12 mouse cellular contexts compared by ENCODE assay signal in the genomic region with DNA sequence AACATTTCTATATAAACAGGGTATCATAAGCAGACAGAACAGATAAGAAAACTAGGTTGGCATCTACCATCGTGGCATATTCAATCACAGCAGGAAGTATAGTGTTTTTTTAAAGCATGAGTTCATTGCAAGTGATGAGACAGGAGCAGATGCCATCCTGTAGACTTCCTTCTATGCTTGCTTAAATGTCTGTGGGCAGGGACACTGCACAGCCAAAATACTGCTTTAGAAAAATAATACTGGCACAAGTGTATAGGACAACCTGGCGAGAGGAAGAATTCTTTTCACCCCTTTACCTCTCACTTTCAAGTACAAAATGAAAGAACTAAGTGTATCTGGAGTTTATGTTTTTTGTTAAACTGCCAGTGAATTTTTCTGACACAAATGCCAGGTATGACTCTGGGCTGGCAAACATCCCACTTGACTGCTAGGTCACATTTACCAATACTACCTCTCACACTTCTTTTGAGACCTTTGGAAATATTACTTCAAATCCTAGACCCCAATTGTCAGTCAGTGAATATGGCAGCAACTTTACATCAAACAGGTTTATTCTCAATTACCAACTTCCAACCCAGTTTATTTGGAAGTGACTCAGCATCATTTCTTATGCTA.
"Had no signal": no experiment of that assay in that cellular context is flagged by ENCODE, and none has a peak within 500 bp of the region (broad histone marks: within the 10 kb centered on the region; RNA-seq: fewer than 3 reads in every experiment).

No protein-coding gene starts in this region.

- H3K36me3 ChIP-seq: limb, embryonic 13.5 days; midbrain, embryonic 13.5 days; neural tube, embryonic 15.5 days; stomach, embryonic 15.5 days had no signal

- H3K4me2 ChIP-seq: limb, embryonic 13.5 days; midbrain, embryonic 13.5 days; neural tube, embryonic 15.5 days; stomach, embryonic 15.5 days had no signal

- H3K27ac ChIP-seq: limb, embryonic 13.5 days; liver, embryonic 14.5 days; midbrain, embryonic 13.5 days; neural tube, embryonic 15.5 days; stomach, embryonic 15.5 days had no signal

- H3K27me3 ChIP-seq: limb, embryonic 13.5 days; midbrain, embryonic 13.5 days; neural tube, embryonic 15.5 days; stomach, embryonic 15.5 days had no signal

- H3K4me3 ChIP-seq: limb, embryonic 13.5 days; midbrain, embryonic 13.5 days; myocyte; neural tube, embryonic 15.5 days; stomach, embryonic 15.5 days had no signal

- DNase-seq: kidney, adult 8-10 months; kidney, postnatal 25 days; layer of hippocampus, adult 9-11 months; left cerebral cortex, postnatal 4 days; lung, adult 18-20 months; thymus, postnatal 36 days had no signal

- H3K9me3 ChIP-seq: limb, embryonic 13.5 days; midbrain, embryonic 13.5 days; neural tube, embryonic 15.5 days; stomach, embryonic 15.5 days had no signal

- H3K9ac ChIP-seq: limb, embryonic 13.5 days; liver, embryonic 14.5 days; midbrain, embryonic 13.5 days; neural tube, embryonic 15.5 days; stomach, embryonic 15.5 days had no signal

- H3K4me1 ChIP-seq: limb, embryonic 13.5 days; midbrain, embryonic 13.5 days; neural tube, embryonic 15.5 days; stomach, embryonic 15.5 days had no signal

- ATAC-seq: midbrain, embryonic 13.5 days had no signal
